Mouse (Mus musculus) heart, embryonic 16.5 days (tissue): ENCODE measurements around the gene Dpep2nb. TPM values are rescaled to one million over a fixed set of nuclear protein-coding genes. Genes with fewer than 3 reads are reported as not detected.
"Not testable (repeated sequence)": the region's sequence is repeated elsewhere in the genome, so short reads cannot be mapped to it uniquely, and the experiment has no call there.

ENCODE experiments used
- ATAC-seq: fragments of 200-750 bp; cut with Nextera tagmentation; replicated peaks from 2 replicates; pipeline ENCODE4 v1.8.0; 2017; ENCODE audit warnings: moderate number of reproducible peaks; ENCODE audit not compliant: insufficient read depth, low FRiP score; ENCODE audit errors: extremely low read depth
- H3K27ac ChIP-seq: fragments of 300-500 bp; sonication (generic); 2 replicates; pipeline ENCODE4 v1.5.1; 2014; ENCODE audit warnings: mild to moderate bottlenecking, low read length, control low read depth, moderate library complexity
- H3K27me3 ChIP-seq: fragments of 300-500 bp; sonication (generic); 2 replicates; pipeline ENCODE4 v1.6.1; 2014; ENCODE audit warnings: low read length, mixed read lengths; ENCODE audit not compliant: control insufficient read depth, insufficient read depth
- H3K36me3 ChIP-seq: fragments of 300-500 bp; sonication (generic); 2 replicates; pipeline ENCODE4 v1.6.1; 2014; ENCODE audit not compliant: control insufficient read depth, insufficient read depth
- H3K4me1 ChIP-seq: fragments of 300-500 bp; sonication (generic); 2 replicates; pipeline ENCODE4 v1.6.1; 2014; ENCODE audit warnings: low read length, mixed read lengths; ENCODE audit not compliant: control insufficient read depth, insufficient read depth
- H3K4me2 ChIP-seq: fragments of 300-500 bp; sonication (generic); 2 replicates; pipeline ENCODE4 v1.6.1; 2014; ENCODE audit warnings: low read depth, mild to moderate bottlenecking, control low read depth, low read length
- H3K4me3 ChIP-seq: fragments of 300-500 bp; sonication (generic); 2 replicates; pipeline ENCODE4 v1.5.1; 2014; ENCODE audit warnings: mild to moderate bottlenecking, control low read depth, low read length
- H3K9ac ChIP-seq: fragments of 300-500 bp; sonication (generic); 2 replicates; pipeline ENCODE4 v1.6.1; 2014; ENCODE audit warnings: low read length, control low read depth
- H3K9me3 ChIP-seq: fragments of 300-500 bp; sonication (generic); replicated peaks from 2 replicates; pipeline ENCODE4 v1.6.1; 2016; ENCODE audit warnings: low read length; ENCODE audit not compliant: control insufficient read depth
- WGBS: fragments of 180-500 bp; shearing (Covaris S2); extraction: QIAGEN DNeasy Blood & Tissue Kit; methylation state at CpG from one replicate; pipeline ENCODE4 v1.1.7; 2014; 5-methylcytosine and 5-hydroxymethylcytosine counted together
- polyA plus RNA-seq: library from polyadenylated mRNA; unstranded; fragments of >200 nt; fragmentation: Nextera tagmentation; extraction: Ambion mirVana; gene quantifications from 2 replicates; pipeline ENCODE4 v1.2.1, GENCODE M21; 2015

Gene Dpep2nb
- polyA plus RNA-seq, 1 experiment from 2014 or later = 0.13 TPM

DNA sequence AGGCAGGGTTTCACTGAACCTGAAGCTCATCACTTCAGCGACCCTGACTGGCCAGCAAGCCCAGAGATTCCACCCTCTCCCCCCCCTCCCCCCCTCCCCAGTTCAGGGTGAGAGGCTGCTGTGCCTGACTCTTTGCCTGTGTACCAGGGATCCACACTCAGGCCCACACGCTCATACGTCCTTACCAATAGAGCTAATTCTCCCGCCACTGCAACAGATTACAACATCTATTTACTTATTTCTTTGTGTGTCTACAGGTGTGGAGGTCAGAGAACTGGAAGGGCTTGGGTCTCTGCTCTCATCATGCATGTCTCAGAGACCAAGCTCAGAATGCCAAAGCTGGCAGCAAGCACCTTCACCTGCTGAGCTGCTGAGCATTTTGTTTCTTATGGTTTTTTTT lies 12.5 kb downstream of the Dpep2nb start:
- H3K4me2 ChIP-seq = no peak overlapping the region
- no peaks in the 10 kb centered on the region for H3K27me3 ChIP-seq
- no peak overlapping the region for H3K9ac ChIP-seq
- no peak overlapping the region for H3K4me3 ChIP-seq
- no peak for ATAC-seq
- H3K27ac ChIP-seq = no peak overlapping the region
- peaks cover 2% of the 10 kb centered on the region; the same call in 1 of the 2 replicates for H3K4me1 ChIP-seq
- no peaks in the 10 kb centered on the region for H3K36me3 ChIP-seq
- no peaks in the 10 kb centered on the region for H3K9me3 ChIP-seq
- WGBS = 58% methylated on average over 4 of the region's 4 CpGs

DNA sequence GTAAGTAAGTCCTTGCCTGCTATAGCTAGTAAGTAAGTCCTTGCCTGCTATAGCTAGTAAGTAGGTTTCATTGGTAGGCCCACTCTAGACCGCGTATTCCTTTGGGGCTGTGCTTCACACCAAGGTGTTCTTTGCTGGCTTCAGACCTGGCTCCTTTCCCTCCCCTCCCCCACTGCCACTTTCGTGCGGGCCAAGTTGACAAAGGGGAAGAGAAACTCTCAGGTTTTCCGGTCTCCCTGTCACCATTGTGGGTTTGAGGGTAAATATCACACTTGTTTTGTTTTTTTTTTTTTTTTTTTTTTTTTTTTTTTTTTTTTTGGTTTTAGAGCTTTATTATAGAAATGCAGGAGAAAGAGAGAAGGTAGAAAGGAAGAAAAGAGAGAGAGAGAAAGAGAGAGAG lies 13.3 kb downstream of the Dpep2nb start:
- 51% methylated on average over 5 of the region's 5 CpGs for WGBS
- ATAC-seq = no peak
- no peak overlapping the region for H3K4me3 ChIP-seq
- no peaks in the 10 kb centered on the region for H3K9me3 ChIP-seq
- H3K4me1 ChIP-seq = peaks cover 2% of the 10 kb centered on the region; the same call in 1 of the 2 replicates
- no peaks in the 10 kb centered on the region for H3K36me3 ChIP-seq
- no peak overlapping the region for H3K4me2 ChIP-seq
- no peaks in the 10 kb centered on the region for H3K27me3 ChIP-seq
- H3K9ac ChIP-seq = no peak overlapping the region
- H3K27ac ChIP-seq = no peak overlapping the region

DNA sequence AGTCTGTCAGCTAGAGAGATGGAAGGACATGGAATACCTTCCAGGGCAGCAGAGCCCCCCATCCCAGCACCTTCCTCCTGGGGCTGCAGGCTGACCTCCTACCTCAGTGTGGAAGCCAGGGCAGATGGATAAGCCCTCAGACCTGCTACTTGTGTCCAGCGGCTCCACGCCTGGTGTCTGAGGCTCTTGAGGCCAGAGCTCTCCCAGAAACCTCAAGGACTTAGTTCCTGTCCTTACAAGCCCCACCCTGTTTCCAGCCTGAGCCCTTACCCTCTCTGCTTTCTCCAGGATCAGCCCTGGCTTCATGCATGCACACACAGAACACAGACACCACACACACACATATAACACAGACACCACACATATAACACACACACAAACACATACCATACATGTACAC lies 14.2 kb downstream of the Dpep2nb start:
- WGBS = 63% methylated on average over 2 of the region's 2 CpGs
- no peak overlapping the region for H3K27ac ChIP-seq
- H3K9ac ChIP-seq = peak overlapping the region; percentile 30; the same call in 1 of the 2 replicates

GRCm38 (mm10) chr8:105990856-105991387 lies 14.9 kb downstream of the Dpep2nb start, which contains the start of gene Dus2:
Gene Dus2 (plus strand): TSS chr8:105991337.
- WGBS = 7% methylated on average over 15 of the region's 15 CpGs
- H3K27ac ChIP-seq = no peak within 1 kb of the TSS

More for the DNA sequence above, 14.2 kb downstream of the Dpep2nb start:
- Histone ChIP-seq H3K27me3 (no peaks in the 10 kb centered on the region), H3K9me3 (no peaks in the 10 kb centered on the region), H3K36me3 (no peaks in the 10 kb centered on the region), H3K4me2 (no peak overlapping the region; the same call in 1 of the 2 replicates), H3K4me1 (peaks cover 2% of the 10 kb centered on the region; the same call in 1 of the 2 replicates), H3K4me3 (no peak overlapping the region)
- ATAC-seq = no peak

DNA sequence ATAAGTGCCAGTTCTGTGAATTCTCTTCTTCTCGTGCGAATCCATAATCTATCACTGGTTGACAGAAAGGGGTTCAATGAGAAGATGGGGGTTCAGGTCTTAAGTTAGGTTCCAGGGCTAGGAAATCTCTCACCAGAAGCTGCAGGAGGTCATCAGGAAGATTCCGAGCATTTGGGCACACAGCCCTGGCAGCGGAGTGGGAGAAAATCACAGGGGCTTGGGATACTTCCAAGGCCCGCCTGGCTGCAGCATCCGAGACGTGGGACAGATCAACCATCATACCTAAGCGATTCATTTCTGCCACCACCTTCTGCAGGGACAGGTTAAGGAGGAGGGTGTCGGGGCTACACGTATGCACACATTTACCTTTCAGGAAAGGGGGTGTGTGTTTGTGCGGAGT lies 17.2 kb downstream of the Dpep2nb start:
- 81% methylated on average over 11 of the region's 11 CpGs for WGBS
- peaks cover 2% of the 10 kb centered on the region; the same call in 1 of the 2 replicates for H3K4me1 ChIP-seq
- ATAC-seq = no peak

More at GRCm38 (mm10) chr8:105990856-105991387, 14.9 kb downstream of the Dpep2nb start, which contains the start of gene Dus2:
- ATAC-seq = peak; percentile 78; the same call in 1 of the 2 replicates
- Histone ChIP-seq H3K4me2 (peak within 1 kb of the TSS; percentile 51), H3K4me1 (peaks cover 2% of the 10 kb centered on the region; the same call in 1 of the 2 replicates), H3K4me3 (no peak within 1 kb of the TSS), H3K9me3 (no peaks in the 10 kb centered on the region), H3K9ac (peak within 1 kb of the TSS; percentile 55), H3K27me3 (no peaks in the 10 kb centered on the region), H3K36me3 (no peaks in the 10 kb centered on the region)

GRCm38 (mm10) chr8:105983406-105983805 lies 22.4 kb downstream of the Dpep2nb start:
- H3K9ac ChIP-seq, H3K4me1 ChIP-seq, H3K4me3 ChIP-seq, H3K9me3 ChIP-seq, H3K36me3 ChIP-seq, H3K27me3 ChIP-seq, ATAC-seq, H3K4me2 ChIP-seq, H3K27ac ChIP-seq: not testable (repeated sequence)
- WGBS = 77% methylated on average over 11 of the region's 11 CpGs

More for the DNA sequence above, 17.2 kb downstream of the Dpep2nb start:
- Histone ChIP-seq H3K9ac (no peak overlapping the region), H3K27ac (no peak overlapping the region), H3K4me2 (no peak overlapping the region), H3K9me3 (no peaks in the 10 kb centered on the region), H3K4me3 (no peak overlapping the region), H3K27me3 (no peaks in the 10 kb centered on the region), H3K36me3 (no peaks in the 10 kb centered on the region)

- Histone ChIP-seq H3K27me3 (no peaks in the 10 kb centered on the region), H3K9ac (no peak overlapping the region), H3K9me3 (no peaks in the 10 kb centered on the region), H3K36me3 (no peaks in the 10 kb centered on the region), H3K27ac (no peak overlapping the region), H3K4me3 (no peak overlapping the region), H3K4me2 (no peak overlapping the region), H3K4me1 (no peaks in the 10 kb centered on the region)
- 78% methylated on average over 1 of the region's 1 CpGs for WGBS
- ATAC-seq = no peak
Measured at GRCm38 (mm10) chr8:105981146-105981545, 24.6 kb downstream of the Dpep2nb start.

DNA sequence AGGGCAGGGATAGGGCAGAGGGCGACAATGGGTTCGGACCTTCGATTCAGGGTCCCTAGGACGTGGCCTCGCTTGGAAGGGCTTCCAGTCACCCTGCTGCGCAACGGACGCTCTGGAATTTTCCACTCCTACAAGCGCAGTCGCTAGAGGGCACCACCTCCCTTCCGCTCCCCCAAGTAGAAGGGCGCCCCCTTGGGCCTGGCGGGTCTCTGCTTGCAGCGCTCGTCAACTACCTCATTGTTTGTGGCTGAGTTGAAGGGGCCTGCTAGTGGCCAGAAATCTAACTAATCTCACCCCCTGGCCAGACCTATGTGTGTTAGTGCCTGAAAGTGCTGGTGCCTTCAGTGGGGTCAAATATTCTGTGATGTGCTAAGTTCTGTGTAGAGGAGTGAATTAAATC lies 26.4 kb downstream of the Dpep2nb start, which contains the start of gene Dpep3:
TSS of gene Dpep3 (minus strand) at position 105 of the 400 bp plus-strand sequence.
- H3K27me3 ChIP-seq = no peaks in the 10 kb centered on the region
- no peak within 1 kb of the TSS for H3K9ac ChIP-seq
- 89% methylated on average over 15 of the region's 15 CpGs for WGBS
- no peaks in the 10 kb centered on the region for H3K9me3 ChIP-seq
- ATAC-seq = no peak
- H3K4me1 ChIP-seq = no peaks in the 10 kb centered on the region
- H3K27ac ChIP-seq = no peak within 1 kb of the TSS
- H3K4me2 ChIP-seq = no peak within 1 kb of the TSS
- no peaks in the 10 kb centered on the region for H3K36me3 ChIP-seq
- no peak within 1 kb of the TSS for H3K4me3 ChIP-seq

- H3K4me3 ChIP-seq = no peak overlapping the region
- no peaks in the 10 kb centered on the region for H3K4me1 ChIP-seq
- WGBS = 66% methylated on average over 7 of the region's 7 CpGs
- H3K9me3 ChIP-seq = no peaks in the 10 kb centered on the region
- H3K9ac ChIP-seq = no peak overlapping the region
- H3K27me3 ChIP-seq = no peaks in the 10 kb centered on the region
- no peak overlapping the region for H3K27ac ChIP-seq
- H3K4me2 ChIP-seq = no peak overlapping the region
- ATAC-seq = no peak
- no peaks in the 10 kb centered on the region for H3K36me3 ChIP-seq
Measured at GRCm38 (mm10) chr8:105975363-105975762, 30.4 kb downstream of the Dpep2nb start.
